Mouse (Mus musculus) CD4-positive, CD25-positive, alpha-beta regulatory T cell, adult 2 months (primary cell): Measurements from ENCODE around the gene Ddx56.

Experiments used
- DNase-seq: peaks from one replicate; pipeline ENCODE4 v3.0.0-alpha.2; 2012; ENCODE audit warnings: low read depth, low spot score

Gene Ddx56

DNA sequence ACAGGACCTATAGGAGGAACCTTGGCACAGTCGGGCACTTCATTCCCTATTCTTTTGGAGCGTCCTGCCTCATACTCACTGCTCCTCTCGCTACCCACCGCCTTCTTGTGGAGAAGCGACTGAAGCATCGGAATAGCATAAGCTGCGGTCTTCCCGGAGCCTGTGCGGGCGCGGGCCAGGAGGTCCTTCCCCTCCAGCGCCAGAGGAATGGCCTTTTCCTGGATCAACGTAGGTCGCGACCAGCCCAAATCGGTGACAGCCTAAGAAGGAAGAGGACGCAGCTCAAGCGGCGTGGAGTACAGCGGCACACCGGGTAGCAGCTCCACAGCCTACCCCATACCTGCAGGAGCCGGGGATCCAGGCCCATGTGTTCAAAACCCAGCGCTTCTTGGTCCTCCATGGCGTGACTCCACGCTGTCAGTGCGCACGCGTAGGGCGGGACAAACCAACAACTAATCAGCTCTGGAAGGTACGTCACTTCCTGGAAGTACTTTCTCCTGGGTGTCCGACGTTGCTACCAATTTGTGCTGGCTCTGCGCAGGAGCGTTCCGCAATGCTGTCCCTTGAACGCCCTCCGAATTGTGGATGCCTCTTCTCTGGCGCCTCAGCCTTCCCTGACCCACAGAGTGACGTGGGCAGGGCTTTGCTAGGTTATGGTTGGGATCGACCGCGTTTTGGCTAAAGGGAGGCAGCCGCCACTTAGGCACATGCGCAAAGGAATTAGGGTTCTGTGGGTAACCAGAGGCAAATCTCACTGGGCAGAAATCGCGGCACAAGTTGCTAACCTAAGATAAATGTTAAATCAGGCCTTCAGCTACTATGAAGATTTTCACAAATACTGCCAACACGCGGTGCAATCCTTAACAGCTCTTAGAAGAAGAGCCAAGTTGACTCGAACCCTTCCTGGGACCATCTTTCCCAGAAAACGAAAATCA is at the start of gene Ddx56:
Gene Ddx56, minus strand, starts transcription at position 453 of the 935 bp plus-strand sequence.
- DNase-seq: peak; percentile 96

- no peak for DNase-seq
Measured at GRCm38 (mm10) chr11:6316821-6317220, 49.2 kb upstream of the Ddx56 start.

- no peak for DNase-seq
Measured at GRCm38 (mm10) chr11:6313874-6314406, 46.4 kb upstream of the Ddx56 start.

- DNase-seq: no peak
Measured at GRCm38 (mm10) chr11:6308181-6308580, 40.6 kb upstream of the Ddx56 start.

- DNase-seq: no peak
Measured at GRCm38 (mm10) chr11:6305943-6306430, 38.4 kb upstream of the Ddx56 start.

GRCm38 (mm10) chr11:6302793-6303192 is 35.2 kb upstream of the Ddx56 start:
- DNase-seq: no peak

GRCm38 (mm10) chr11:6299435-6299834 is 31.9 kb upstream of the Ddx56 start:
- DNase-seq: no peak

DNA sequence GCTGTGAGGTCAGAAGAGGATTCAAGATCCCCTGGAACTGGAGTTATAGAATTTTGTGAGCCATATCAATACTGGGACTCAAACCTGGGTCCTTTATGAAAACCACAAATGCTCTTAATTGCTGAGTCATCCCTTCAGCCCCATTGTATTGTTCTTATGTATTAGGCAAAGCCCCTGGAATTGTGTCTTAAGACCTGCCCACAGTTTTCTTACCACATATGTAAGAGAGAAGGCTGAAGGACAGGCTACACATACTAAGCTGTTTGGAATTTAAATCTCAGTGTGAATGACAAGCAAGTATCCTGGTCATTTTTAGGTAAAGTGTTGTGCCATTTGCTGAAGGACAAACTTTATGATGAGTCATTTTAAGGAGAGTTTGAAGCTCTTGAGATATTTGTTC is 28.5 kb upstream of the Ddx56 start:
- DNase-seq: no peak

DNA sequence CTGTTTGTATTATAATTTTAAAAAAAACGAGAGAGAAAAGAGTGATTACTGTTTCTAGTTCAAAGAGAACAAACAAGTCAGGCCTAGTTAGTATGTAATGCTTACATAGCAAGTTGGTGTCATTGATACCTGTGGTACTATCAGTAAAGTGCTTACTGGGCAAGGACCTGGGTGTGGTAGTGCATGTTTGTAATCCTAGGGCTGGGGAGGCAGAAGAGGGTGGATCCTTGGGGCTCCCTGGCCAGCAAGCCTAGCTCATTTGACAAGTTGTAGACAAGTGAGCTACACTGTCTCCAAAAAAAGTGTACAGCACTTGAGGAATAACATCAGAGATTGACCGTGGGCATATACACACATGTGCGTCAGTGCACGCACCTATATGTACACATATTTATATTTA is 27.1 kb upstream of the Ddx56 start:
- no peak for DNase-seq

DNA sequence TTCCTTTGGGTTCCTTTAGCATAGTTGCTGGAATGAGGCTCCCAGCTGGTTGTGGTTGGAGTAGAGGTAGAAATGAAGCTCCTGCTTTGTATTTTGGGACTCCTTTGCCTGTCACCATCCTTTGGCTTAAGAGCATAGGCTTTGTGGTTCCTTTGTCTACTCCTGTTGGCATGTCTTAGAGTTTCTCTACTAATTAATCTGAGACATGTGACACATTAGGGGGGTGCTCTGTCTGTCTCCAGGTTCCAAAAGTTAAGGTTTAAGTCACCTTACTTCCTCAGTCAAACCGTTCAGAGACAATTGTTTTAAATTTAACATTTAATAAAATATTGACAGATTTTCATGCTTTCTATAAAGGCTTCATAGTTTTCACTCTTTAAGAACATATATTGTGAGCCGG is 26.0 kb upstream of the Ddx56 start:
- DNase-seq: no peak

DNA sequence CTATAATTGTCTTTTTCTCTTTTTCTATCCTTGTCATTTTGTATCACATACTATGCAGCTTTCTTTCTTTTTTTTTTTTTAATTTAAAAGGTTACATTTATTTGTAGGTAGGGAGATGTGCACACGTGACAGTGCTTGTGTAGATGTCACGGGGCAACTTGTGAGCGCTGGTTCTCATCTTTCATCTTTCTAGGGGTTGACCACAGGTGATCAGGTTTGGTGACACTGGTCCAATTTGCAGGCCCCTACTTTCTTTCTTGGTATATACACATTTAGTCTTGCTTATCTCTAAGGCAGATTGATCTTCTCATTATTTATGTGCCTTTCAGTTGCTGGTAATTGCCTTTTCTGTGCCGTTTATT is 25.4 kb upstream of the Ddx56 start:
- DNase-seq: no peak

DNA sequence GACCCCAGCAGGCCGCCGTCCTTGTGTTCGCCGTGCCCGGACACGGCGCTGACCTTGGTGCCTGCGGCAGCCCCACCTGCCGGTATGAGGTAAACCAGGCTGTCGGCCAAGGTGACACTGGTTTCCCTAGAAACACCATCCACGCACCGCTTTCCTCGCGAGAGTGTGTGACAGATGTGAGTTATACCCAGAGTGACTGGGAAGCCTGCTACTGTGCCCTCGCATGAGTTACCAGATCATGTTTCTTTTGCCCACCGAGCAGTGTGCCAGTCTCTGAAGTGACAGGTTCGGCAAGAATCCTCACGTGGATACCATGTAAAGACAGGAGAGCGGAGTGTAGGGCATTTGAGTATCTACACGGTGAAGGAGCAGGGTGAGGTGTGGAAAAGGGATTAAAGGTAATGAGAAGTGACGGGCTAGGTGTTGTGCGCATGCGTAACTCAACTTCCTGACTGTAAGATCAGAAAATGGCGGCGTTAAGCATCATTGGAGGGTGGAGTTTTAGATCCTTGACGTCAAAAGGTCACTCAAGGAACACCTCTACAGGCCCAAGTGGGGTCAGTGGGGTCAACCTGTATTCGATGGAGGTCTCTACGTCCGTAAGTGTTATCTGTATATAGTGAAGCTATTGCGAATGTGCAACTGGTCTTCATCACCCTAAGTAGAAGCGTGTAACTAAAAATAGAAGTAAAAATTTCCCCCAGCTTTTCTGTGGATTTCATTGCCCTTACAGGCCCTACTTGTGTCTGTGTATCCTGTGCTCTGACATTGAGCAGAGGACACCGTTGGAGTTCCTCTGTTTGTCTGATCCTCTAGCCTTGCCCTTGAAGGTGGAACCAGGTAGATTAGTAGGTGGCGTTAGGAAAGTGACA is 24.8 kb upstream of the Ddx56 start:
- DNase-seq: peak; percentile 93

- DNase-seq: peak; percentile 100
Measured at GRCm38 (mm10) chr11:6291401-6292115, 24.0 kb upstream of the Ddx56 start, which contains the start of gene Ogdh. Gene Ogdh (plus strand): TSS chr11:6291633.

GRCm38 (mm10) chr11:6290883-6291282 is 23.3 kb upstream of the Ddx56 start:
- DNase-seq: no peak

GRCm38 (mm10) chr11:6290138-6290537 is 22.6 kb upstream of the Ddx56 start:
- DNase-seq: no peak

- no peak for DNase-seq
Measured at GRCm38 (mm10) chr11:6282940-6283339, 15.4 kb upstream of the Ddx56 start.

- DNase-seq: no peak
Measured at GRCm38 (mm10) chr11:6276466-6276865, 8.9 kb upstream of the Ddx56 start.

DNA sequence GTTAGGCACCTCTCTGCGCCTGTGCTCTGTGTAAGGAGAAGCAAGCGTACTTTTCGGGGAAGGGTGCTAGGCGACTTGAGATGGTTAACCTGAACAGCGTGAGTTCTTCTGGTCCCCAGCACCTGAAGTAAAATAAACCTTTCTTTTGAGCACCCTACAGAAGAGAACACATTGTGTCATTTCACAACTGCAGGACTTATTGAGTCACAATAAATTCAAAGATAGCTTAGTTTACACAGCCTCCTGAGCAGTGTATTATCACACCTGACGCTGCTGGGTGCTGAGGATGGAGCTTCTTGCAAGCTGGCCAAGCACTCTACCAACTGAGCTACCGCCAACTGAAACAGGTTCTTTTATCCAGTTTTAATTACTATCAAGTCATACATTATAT is 7.5 kb upstream of the Ddx56 start:
- no peak for DNase-seq

DNA sequence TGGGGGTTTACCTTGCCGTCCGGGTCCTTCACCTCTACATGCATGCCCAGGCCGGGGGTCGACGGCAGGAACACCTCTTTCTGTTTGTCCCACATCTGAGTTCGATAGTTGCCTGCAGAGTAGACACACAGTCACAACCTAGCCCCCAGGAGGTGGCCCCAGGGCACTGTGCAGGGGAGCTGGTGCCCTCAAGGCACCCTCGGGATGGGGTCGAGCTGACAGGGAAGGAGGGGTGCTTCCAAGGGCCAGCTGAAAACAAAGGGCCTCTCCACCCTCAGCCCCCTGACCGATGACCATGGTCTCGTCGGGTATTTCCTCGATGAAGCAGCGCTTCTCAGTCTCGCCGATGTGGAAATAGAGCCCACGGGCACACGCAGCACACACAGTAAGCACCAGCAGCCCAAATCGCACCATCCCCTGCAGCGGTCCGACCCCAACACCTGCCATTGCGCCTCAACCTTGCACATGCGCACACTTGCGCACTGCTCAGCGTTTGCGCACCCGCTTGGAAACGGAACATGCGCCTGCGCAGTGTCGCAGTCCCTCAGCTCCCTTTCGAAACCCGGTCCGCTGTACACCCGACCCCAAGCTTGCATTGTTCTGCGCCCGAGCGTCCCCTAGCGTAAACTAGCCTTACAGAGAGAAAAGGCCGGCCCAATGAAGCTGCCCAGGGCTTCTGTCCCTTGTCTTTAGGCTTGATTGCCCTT is 7.0 kb upstream of the Ddx56 start, which contains the start of gene Tmed4:
Gene Tmed4, minus strand, starts transcription at position 484 of the 707 bp plus-strand sequence.
- peak; percentile 99 for DNase-seq

GRCm38 (mm10) chr11:6273607-6274006 is 6.0 kb upstream of the Ddx56 start:
- DNase-seq: no peak

DNA sequence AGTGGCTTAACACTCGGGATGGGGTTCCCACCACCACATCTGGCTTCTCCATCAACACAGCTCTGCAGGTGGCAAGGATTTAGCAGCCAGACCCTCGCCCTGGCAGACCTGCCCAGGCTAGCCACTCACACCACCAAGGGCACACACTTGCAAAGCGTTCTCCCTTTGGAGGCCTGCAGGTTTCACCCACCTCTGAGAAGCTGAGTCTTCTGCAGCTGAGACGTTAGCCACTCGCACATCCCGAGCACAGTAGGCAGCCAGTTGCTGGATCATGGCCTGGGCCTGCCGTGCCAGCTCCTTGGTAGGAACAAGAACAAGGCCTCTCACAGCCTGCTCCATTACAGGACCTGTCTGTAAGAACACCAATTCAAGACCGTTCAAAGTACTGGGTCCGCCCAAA is 951 bp downstream of the Ddx56 start:
- DNase-seq: no peak
